Mouse (Mus musculus) spleen, adult 2 months (tissue): ENCODE data around the gene Ebp.

ENCODE experiments used
- CTCF ChIP-seq: fragments of 200-500 bp; IDR thresholded peaks from 2 replicates; pipeline ENCODE4 v1.5.1; 2011; ENCODE audit warnings: mild to moderate bottlenecking, inconsistent platforms; ENCODE audit not compliant: insufficient read depth, insufficient read length, insufficient replicate concordance; ENCODE audit errors: extremely low read depth
- POLR2A ChIP-seq: fragments of 200-500 bp; IDR thresholded peaks from 2 replicates; pipeline ENCODE4 v1.6.1; 2011; ENCODE audit warnings: low read depth, low read length, inconsistent platforms

- TF ChIP-seq POLR2A (no peak), CTCF (no peak)
Measured at GRCm38 (mm10) chrX:8140446-8140845, 52.9 kb downstream of the Ebp start.
